Mouse (Mus musculus) CH12.LX (cell line): Measurements from ENCODE around the gene Ficd. TPM values are rescaled to one million over a fixed set of nuclear protein-coding genes. Genes with fewer than 3 reads are reported as not detected.

ENCODE experiments used
- DNase-seq: peaks from one replicate; pipeline ENCODE4 v3.0.0-alpha.2; 2013; ENCODE audit errors: extremely low read depth
- H3K27ac ChIP-seq: 2 replicates; pipeline ENCODE4 v1.5.1; 2012; ENCODE audit warnings: low read depth, mild to moderate bottlenecking, control low read depth, moderate library complexity; ENCODE audit not compliant: insufficient read depth
- H3K27me3 ChIP-seq: replicated peaks from 2 replicates; pipeline ENCODE3; 2012; ENCODE audit warnings: inconsistent platforms
- H3K36me3 ChIP-seq, 2 experiments: replicated peaks in 1 of 2; 2 replicates each; pipeline versions ENCODE3 to v1.6.1; 2012; ENCODE audit warnings: inconsistent platforms in 1 of 2, low read length in 1 of 2, mild to moderate bottlenecking in 1 of 2, mixed read lengths in 1 of 2, moderate library complexity in 1 of 2; ENCODE audit not compliant: control insufficient read depth in 1 of 2, insufficient read depth in 1 of 2
- H3K4me1 ChIP-seq, 2 experiments: 2 replicates each; pipeline ENCODE4 v1.6.1; 2012; ENCODE audit warnings: inconsistent platforms in 1 of 2, moderate library complexity in 1 of 2; ENCODE audit not compliant: insufficient read depth in 2 of 2, control insufficient read depth in 1 of 2
- H3K4me2 ChIP-seq: 2 replicates; pipeline ENCODE4 v1.6.1; 2012; ENCODE audit warnings: low read depth, mild to moderate bottlenecking, control low read depth; ENCODE audit not compliant: poor library complexity, insufficient read depth, severe bottlenecking
- H3K4me3 ChIP-seq, 3 experiments: fragments of 150-350 bp in 1 of 3; sonication (generic) in 1 of 3; replicated peaks in 1 of 3; 2 replicates each; pipeline versions ENCODE3 to v1.5.1; 2011 to 2012; ENCODE audit warnings: low read depth in 2 of 3, low read length in 2 of 3, mild to moderate bottlenecking in 2 of 3, moderate library complexity in 2 of 3, control low read depth in 1 of 3, improper control_type of control experiment in 1 of 3, inconsistent platforms in 1 of 3, mixed read lengths in 1 of 3; ENCODE audit not compliant: poor library complexity in 1 of 3
- H3K79me2 ChIP-seq: replicated peaks from 2 replicates; pipeline ENCODE4 v1.6.1; 2012; ENCODE audit warnings: mild to moderate bottlenecking, moderate library complexity; ENCODE audit not compliant: control insufficient read depth, poor library complexity, insufficient read depth, severe bottlenecking; ENCODE audit errors: extremely low read depth
- H3K9ac ChIP-seq: 2 replicates; pipeline ENCODE4 v1.6.1; 2012; ENCODE audit warnings: low read depth, mild to moderate bottlenecking, control low read depth, moderate library complexity; ENCODE audit not compliant: insufficient read depth
- H3K9me3 ChIP-seq: replicated peaks from 2 replicates; pipeline ENCODE3; 2012; ENCODE audit warnings: low read length, inconsistent platforms, mixed read lengths
- CHD2 ChIP-seq: IDR thresholded peaks from 2 replicates; pipeline ENCODE4 v1.6.1; 2011; ENCODE audit warnings: low read length, improper control_type of control experiment
- CTCF ChIP-seq, 2 experiments: IDR thresholded peaks in 1 of 2; conservative IDR thresholded peaks in 1 of 2; 2 replicates each; pipeline ENCODE4 v1.5.1; 2011 to 2012; ENCODE audit warnings: low read depth in 2 of 2, low read length in 2 of 2, improper control_type of control experiment in 1 of 2, inconsistent platforms in 1 of 2, mild to moderate bottlenecking in 1 of 2, moderate library complexity in 1 of 2
- ETS1 ChIP-seq: conservative IDR thresholded peaks from 2 replicates; pipeline ENCODE4 v1.6.1; 2012; ENCODE audit warnings: low read depth, mild to moderate bottlenecking, inconsistent platforms, low read length, improper control_type of control experiment, moderate library complexity
- GABPA ChIP-seq: IDR thresholded peaks from 2 replicates; pipeline ENCODE4 v1.6.1; 2012; ENCODE audit warnings: low read depth, low read length, improper control_type of control experiment, inconsistent platforms; ENCODE audit not compliant: insufficient replicate concordance
- IRF4 ChIP-seq: IDR thresholded peaks from 2 replicates; pipeline ENCODE4 v1.6.1; 2014; ENCODE audit warnings: low read depth, mild to moderate bottlenecking, inconsistent platforms, low read length, improper control_type of control experiment
- MAX ChIP-seq: IDR thresholded peaks from 2 replicates; pipeline ENCODE4 v1.6.1; 2011; ENCODE audit warnings: low read length, improper control_type of control experiment
- MAZ ChIP-seq: IDR thresholded peaks from 2 replicates; pipeline ENCODE4 v1.6.1; 2012; ENCODE audit warnings: low read depth, mild to moderate bottlenecking, inconsistent platforms, low read length, improper control_type of control experiment, moderate library complexity
- MEF2A ChIP-seq: IDR thresholded peaks from 2 replicates; pipeline ENCODE4 v1.6.1; 2014; ENCODE audit warnings: low read depth, mild to moderate bottlenecking, inconsistent platforms, low read length, improper control_type of control experiment, borderline replicate concordance
- MYC ChIP-seq: IDR thresholded peaks from 2 replicates; pipeline ENCODE4 v1.6.1; 2011; ENCODE audit warnings: low read depth, mild to moderate bottlenecking, improper control_type of control experiment, low read length
- POLR2AphosphoS2 ChIP-seq: IDR thresholded peaks from 2 replicates; pipeline ENCODE4 v1.6.1; 2011; ENCODE audit warnings: low read depth, low read length, improper control_type of control experiment
- RAD21 ChIP-seq: IDR thresholded peaks from 2 replicates; pipeline ENCODE4 v1.6.1; 2011; ENCODE audit warnings: low read depth, mild to moderate bottlenecking, low read length, improper control_type of control experiment, moderate library complexity
- TBP ChIP-seq: conservative IDR thresholded peaks from 2 replicates; pipeline ENCODE4 v1.6.1; 2011; ENCODE audit warnings: low read depth, low read length, improper control_type of control experiment
- UBTF ChIP-seq: IDR thresholded peaks from 2 replicates; pipeline ENCODE4 v1.6.1; 2012; ENCODE audit warnings: low read depth, mild to moderate bottlenecking, inconsistent platforms, low read length, improper control_type of control experiment, moderate library complexity
- USF1 ChIP-seq: IDR thresholded peaks from 2 replicates; pipeline ENCODE4 v1.6.1; 2014; ENCODE audit warnings: low read depth, mild to moderate bottlenecking, inconsistent platforms, low read length, improper control_type of control experiment
- dilution Hi-C: fragments of 300-500 bp; cut with MboI; formaldehyde crosslinking; loops from 2 replicates; pipeline ENCODE4 v1.14.3; 2020; ENCODE audit warnings: low sequenced_read_pairs; ENCODE audit not compliant: extremely low pct_unique_long_range_greater_than_20kb, extremely low pct_ligation_motif_present
- in situ Hi-C: fragments of 300-500 bp; cut with MboI; formaldehyde crosslinking; loops from 3 replicates; pipeline ENCODE4 v1.14.3; 2019; ENCODE audit warnings: low sequenced_read_pairs, low pct_ligation_motif_present, low pct_unique_long_range_greater_than_20kb, mixed read lengths
- polyA plus RNA-seq: library from polyadenylated mRNA; unstranded; fragments of >175 nt; gene quantifications from 2 replicates; pipeline ENCODE4 v1.2.1, GENCODE M21; 2012; ENCODE audit warnings: low read depth; ENCODE audit not compliant: insufficient read length
- total RNA-seq, 2 experiments: library from RNA; depleted of rRNA; stranded (reverse); fragments of 300-350 nt in 1 of 2; fragments of >200 nt in 1 of 2; gene quantifications; 2 replicates each; pipeline ENCODE4 v1.2.3; 2012 to 2014

Ficd gene
- total and polyA plus RNA-seq, 3 experiments = 2.4 to 2.5 (median 2.4) TPM

GRCm38 (mm10) chr5:113789075-113789788 lies 53.6 kb downstream of the Ficd start:
- TF ChIP-seq CTCF (conservative IDR thresholded peaks at IDR 0.05 in 1 of 2, IDR thresholded peaks at IDR 0.05 in 1 of 2; ENCODE audit: low read depth in 2 of 2, low read length in 2 of 2) (no peak), MAZ (no peak), USF1 (no peak), MYC (no peak), IRF4 (no peak), CHD2 (no peak), TBP (no peak), UBTF (no peak), POLR2AphosphoS2 (no peak), ETS1 (no peak), GABPA (no peak), MAX (no peak), MEF2A (no peak), RAD21 (no peak)
- no peaks in the 10 kb centered on the region for H3K79me2 ChIP-seq
- H3K9ac ChIP-seq = no peak overlapping the region
- H3K4me1 ChIP-seq = peaks cover 8 to 25% of the 10 kb centered on the region in 2 experiments
- H3K27ac ChIP-seq = no peak overlapping the region
- no peak overlapping the region for H3K4me2 ChIP-seq
- DNase-seq = no peak
- H3K27me3 ChIP-seq = no peaks in the 10 kb centered on the region
- peaks cover 4% of the 10 kb centered on the region for H3K9me3 ChIP-seq
- dilution Hi-C loops (no loop called here), in situ Hi-C loops (no loop called here)
- no peak overlapping the region for H3K4me3 ChIP-seq
- no peaks in the 10 kb centered on the region for H3K36me3 ChIP-seq

Other genes starting within 250 kb of the Ficd start
- 0.38 and 0.42 TPM in 2 replicates for gene Wscd2, start 245.5 kb upstream of the Ficd start, total RNA-seq (2012; rRNA removed)
- gene Wscd2, start 245.5 kb upstream of the Ficd start, total RNA-seq (2014; rRNA removed) = 0.38 and 0.39 TPM in 2 replicates
- gene Wscd2, start 245.5 kb upstream of the Ficd start, polyA plus RNA-seq = 0.48 and 0.51 TPM in 2 replicates
- not detected in 2 replicates for gene Cmklr1, start 85.4 kb upstream of the Ficd start, total RNA-seq (2012; rRNA removed)
- not detected in 2 replicates for gene Cmklr1, start 85.4 kb upstream of the Ficd start, total RNA-seq (2014; rRNA removed)
- not detected in 2 replicates for gene Cmklr1, start 85.4 kb upstream of the Ficd start, polyA plus RNA-seq
- not detected in 2 replicates for gene 1700069L16Rik, start 11.0 kb upstream of the Ficd start, total RNA-seq (2012; rRNA removed)
- not detected in 2 replicates for gene 1700069L16Rik, start 11.0 kb upstream of the Ficd start, total RNA-seq (2014; rRNA removed)
- not detected in 2 replicates for gene 1700069L16Rik, start 11.0 kb upstream of the Ficd start, polyA plus RNA-seq
- gene Sart3, start 36.7 kb downstream of the Ficd start, total RNA-seq (2012; rRNA removed) = 66.1 and 67.0 TPM in 2 replicates
- gene Sart3, start 36.7 kb downstream of the Ficd start, total RNA-seq (2014; rRNA removed) = 27.2 and 28.8 TPM in 2 replicates
- 104 and 113 TPM in 2 replicates for gene Sart3, start 36.7 kb downstream of the Ficd start, polyA plus RNA-seq
- gene Iscu, start 36.9 kb downstream of the Ficd start, total RNA-seq (2012; rRNA removed) = 79.3 and 81.5 TPM in 2 replicates
- gene Iscu, start 36.9 kb downstream of the Ficd start, total RNA-seq (2014; rRNA removed) = 70.6 and 72.1 TPM in 2 replicates
- 83.0 and 86.7 TPM in 2 replicates for gene Iscu, start 36.9 kb downstream of the Ficd start, polyA plus RNA-seq
- gene Tmem119, start 64.7 kb downstream of the Ficd start, total RNA-seq (2012; rRNA removed) = 0.30 and 0.46 TPM in 2 replicates
- 0.55 and 1.0 TPM in 2 replicates for gene Tmem119, start 64.7 kb downstream of the Ficd start, total RNA-seq (2014; rRNA removed)
- gene Tmem119, start 64.7 kb downstream of the Ficd start, polyA plus RNA-seq = 0.97 and 1.5 TPM in 2 replicates
- 50.5 and 58.5 TPM in 2 replicates for gene Selplg, start 96.8 kb downstream of the Ficd start, total RNA-seq (2012; rRNA removed)
- gene Selplg, start 96.8 kb downstream of the Ficd start, total RNA-seq (2014; rRNA removed) = 27.9 and 29.4 TPM in 2 replicates
- 34.2 and 41.6 TPM in 2 replicates for gene Selplg, start 96.8 kb downstream of the Ficd start, polyA plus RNA-seq
- gene Coro1c, start 173.0 kb downstream of the Ficd start, total RNA-seq (2012; rRNA removed) = 66.1 and 74.6 TPM in 2 replicates
- 67.9 and 69.9 TPM in 2 replicates for gene Coro1c, start 173.0 kb downstream of the Ficd start, total RNA-seq (2014; rRNA removed)
- gene Coro1c, start 173.0 kb downstream of the Ficd start, polyA plus RNA-seq = 87.4 and 96.4 TPM in 2 replicates